ENCODE assay signal across 8 mouse cellular contexts in the genomic region with DNA sequence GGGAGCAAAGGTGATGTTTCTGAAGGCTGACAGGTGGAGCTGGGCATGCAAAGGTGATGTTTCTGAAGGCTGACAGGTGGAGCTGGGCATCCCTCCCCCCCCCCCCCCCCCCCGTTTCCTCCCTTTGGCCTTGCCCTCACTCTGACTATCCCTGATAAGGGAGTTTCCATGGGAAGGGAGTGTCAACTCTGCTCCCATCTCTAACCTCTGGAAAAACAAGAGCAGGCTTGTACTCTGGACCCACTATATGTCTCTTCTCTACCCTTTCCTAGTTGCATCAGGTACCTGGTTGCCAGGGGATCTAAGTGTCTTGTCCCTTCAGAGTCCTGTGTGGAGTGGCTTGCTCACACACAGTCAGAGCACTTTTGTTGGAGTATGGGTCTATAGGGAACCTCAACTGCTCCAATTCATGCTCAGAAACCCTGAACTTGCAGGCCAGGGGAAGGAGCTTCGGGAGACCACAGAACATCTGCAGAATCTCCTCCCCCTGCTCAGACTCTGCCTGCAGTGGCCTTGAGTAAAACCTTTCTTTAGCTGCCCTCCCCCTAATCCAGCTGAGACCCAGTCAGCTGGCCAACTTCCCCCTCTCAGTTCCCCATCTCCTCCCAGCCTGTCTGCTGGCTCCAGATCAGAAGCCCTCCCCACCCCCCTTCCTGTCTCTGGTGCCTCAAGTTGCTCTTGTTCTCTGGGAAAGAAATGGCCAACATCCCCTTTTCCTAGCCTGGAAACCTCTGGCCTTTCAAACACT. TPM values are rescaled to one million over a fixed set of nuclear protein-coding genes. Genes with fewer than 3 reads are reported as not detected.
DNase-seq lines count a peak whose midpoint lies in the region; ATAC-seq and TF ChIP-seq lines count a peak whose summit lies in the region.

No protein-coding gene starts in this region.

- H3K4me1 ChIP-seq in embryonic facial prominence, embryonic 14.5 days (ENCODE audit: control insufficient read depth, insufficient read depth, low read length) = peaks cover 13% of the 10 kb centered on the region
- peaks cover 27% of the 10 kb centered on the region for H3K4me1 ChIP-seq in heart, embryonic 15.5 days (replicated peaks)
- peaks cover 4% of the 10 kb centered on the region; the same call in 1 of the 2 replicates for H3K4me1 ChIP-seq in kidney, postnatal 0 days (replicated peaks; ENCODE audit: insufficient read depth, low read length)
- peaks cover 16% of the 10 kb centered on the region for H3K4me1 ChIP-seq in lung, postnatal 0 days (ENCODE audit: insufficient read depth, low read depth, low read length)

- H3K27me3 ChIP-seq in embryonic facial prominence, embryonic 14.5 days (replicated peaks; ENCODE audit: control insufficient read depth, insufficient read depth, low read length) = no peaks in the 10 kb centered on the region
- no peaks in the 10 kb centered on the region for H3K27me3 ChIP-seq in heart, embryonic 15.5 days
- H3K27me3 ChIP-seq in kidney, postnatal 0 days (ENCODE audit: insufficient read depth, low read length) = no peaks in the 10 kb centered on the region
- no peaks in the 10 kb centered on the region for H3K27me3 ChIP-seq in lung, postnatal 0 days (replicated peaks; ENCODE audit: insufficient read depth, low read length)

- H3K36me3 ChIP-seq in embryonic facial prominence, embryonic 14.5 days (ENCODE audit: control insufficient read depth, insufficient read depth, low read length) = peaks cover 5% of the 10 kb centered on the region; the same call in 1 of the 2 replicates
- H3K36me3 ChIP-seq in heart, embryonic 15.5 days = 0 out of 2 replicates have a peak, but pooled peaks cover 3% of the 10 kb centered on the region
- peaks cover 4% of the 10 kb centered on the region; the same call in 1 of the 2 replicates for H3K36me3 ChIP-seq in kidney, postnatal 0 days (ENCODE audit: insufficient read depth, low read length)
- no peaks in the 10 kb centered on the region for H3K36me3 ChIP-seq in lung, postnatal 0 days (ENCODE audit: insufficient read depth, low read length)

- peak; percentile 73 to 78 for DNase-seq in urinary bladder, postnatal 4 days (ENCODE audit: low spot score in 2 of 2)
- DNase-seq in urinary bladder, postnatal 25 days (ENCODE audit: low spot score) = no peak
- DNase-seq in embryonic facial prominence, embryonic 14.5 days (ENCODE audit: low spot score) = peak; percentile 88
- peak; percentile 90 for DNase-seq in kidney, postnatal 0 days (ENCODE audit: low spot score)
- DNase-seq in lung, postnatal 0 days (ENCODE audit: low spot score) = peak; percentile 85
- peak; percentile 64 for DNase-seq in right cerebral cortex, postnatal 14 days
- DNase-seq in Muller cell, postnatal 12 days (ENCODE audit: inconsistent ontology term) = no peak

- WGBS in embryonic facial prominence, embryonic 14.5 days = 3% methylated on average over 2 of the region's 2 CpGs
- WGBS in heart, embryonic 15.5 days = 12% methylated on average over 2 of the region's 2 CpGs
- 3% methylated on average over 2 of the region's 2 CpGs for WGBS in kidney, postnatal 0 days
- WGBS in lung, postnatal 0 days = 8% methylated on average over 2 of the region's 2 CpGs

- peak overlapping the region; percentile 93 for H3K27ac ChIP-seq in embryonic facial prominence, embryonic 14.5 days (replicated peaks; ENCODE audit: low read depth, low read length)
- peak overlapping the region; percentile 94 for H3K27ac ChIP-seq in heart, embryonic 15.5 days
- H3K27ac ChIP-seq in kidney, postnatal 0 days = peak overlapping the region; percentile 94
- H3K27ac ChIP-seq in lung, postnatal 0 days (ENCODE audit: low read length) = peak overlapping the region; percentile 95

- H3K9me3 ChIP-seq in embryonic facial prominence, embryonic 14.5 days (ENCODE audit: control insufficient read depth, low read length) = no peaks in the 10 kb centered on the region
- no peaks in the 10 kb centered on the region for H3K9me3 ChIP-seq in heart, embryonic 15.5 days (replicated peaks)
- H3K9me3 ChIP-seq in kidney, postnatal 0 days (replicated peaks; ENCODE audit: low read length) = no peaks in the 10 kb centered on the region
- no peaks in the 10 kb centered on the region for H3K9me3 ChIP-seq in lung, postnatal 0 days (ENCODE audit: low read length)

- no peak for TF ChIP-seq CTCF in kidney, postnatal 0 days (IDR thresholded peaks at IDR 0.05; ENCODE audit: low read depth)
- no peak for TF ChIP-seq CTCF in lung, postnatal 0 days (IDR thresholded peaks at IDR 0.05)

- ATAC-seq in embryonic facial prominence, embryonic 14.5 days (ENCODE audit: low read depth) = peak; percentile 45; the same call in 1 of the 2 replicates
- peak; percentile 18; the same call in 1 of the 2 replicates for ATAC-seq in heart, embryonic 15.5 days (replicated peaks; ENCODE audit: insufficient number of reproducible peaks, insufficient read depth, low FRiP score, low read depth)
- ATAC-seq in kidney, postnatal 0 days (replicated peaks; ENCODE audit: low FRiP score, low read depth) = no peak
- ATAC-seq in lung, postnatal 0 days = peak; percentile 25

- TF ChIP-seq EP300 in lung, postnatal 0 days (IDR thresholded peaks at IDR 0.05) = 0 out of 2 replicates have a peak, but pooled peaks have one; percentile 39

- H3K4me3 ChIP-seq in embryonic facial prominence, embryonic 14.5 days (ENCODE audit: low read depth, low read length) = peak overlapping the region; percentile 90
- peak overlapping the region; percentile 83 for H3K4me3 ChIP-seq in heart, embryonic 15.5 days
- H3K4me3 ChIP-seq in kidney, postnatal 0 days (replicated peaks; ENCODE audit: low read depth, low read length) = peak overlapping the region; percentile 71
- peak overlapping the region; percentile 80; the same call in 1 of the 2 replicates for H3K4me3 ChIP-seq in lung, postnatal 0 days (ENCODE audit: low read depth, low read length)

- H3K9ac ChIP-seq in embryonic facial prominence, embryonic 14.5 days (ENCODE audit: low read depth, low read length) = peak overlapping the region; percentile 82
- peak overlapping the region; percentile 85; the same call in 1 of the 2 replicates for H3K9ac ChIP-seq in heart, embryonic 15.5 days
- H3K9ac ChIP-seq in kidney, postnatal 0 days (ENCODE audit: low read depth, low read length) = peak overlapping the region; percentile 78; the same call in 1 of the 2 replicates
- H3K9ac ChIP-seq in lung, postnatal 0 days (replicated peaks; ENCODE audit: low read depth) = peak overlapping the region; percentile 74; the same call in 1 of the 2 replicates

- H3K4me2 ChIP-seq in embryonic facial prominence, embryonic 14.5 days (ENCODE audit: low read depth, low read length) = peak overlapping the region; percentile 79
- peak overlapping the region; percentile 93 for H3K4me2 ChIP-seq in heart, embryonic 15.5 days
- peak overlapping the region; percentile 87 for H3K4me2 ChIP-seq in kidney, postnatal 0 days (ENCODE audit: low read length)
- H3K4me2 ChIP-seq in lung, postnatal 0 days (replicated peaks; ENCODE audit: low read depth, low read length) = peak overlapping the region; percentile 91

RNA-seq across cellular contexts. Expression of gene Tmem86a, which starts 1.2 kb away (rescaled TPM):
- 19.6 and 25.9 TPM in 2 replicates for polyA plus RNA-seq in embryonic facial prominence, embryonic 14.5 days (2014; fragmentation: Nextera tagmentation; extraction: Ambion mirVana)
- polyA plus RNA-seq in heart, embryonic 15.5 days (2015; fragmentation: Nextera tagmentation; extraction: Ambion mirVana) = 19.7 and 23.9 TPM in 2 replicates
- polyA plus RNA-seq in kidney, postnatal 0 days (2015; fragmentation: Nextera tagmentation; extraction: Ambion mirVana) = 42.1 and 43.6 TPM in 2 replicates
- polyA plus RNA-seq in lung, postnatal 0 days (2015; fragmentation: Nextera tagmentation; extraction: Ambion mirVana) = 36.2 and 36.5 TPM in 2 replicates

RNA-seq across cellular contexts. Expression of gene Spty2d1, which starts 43.4 kb away (rescaled TPM):
- polyA plus RNA-seq in embryonic facial prominence, embryonic 14.5 days (2014; fragmentation: Nextera tagmentation; extraction: Ambion mirVana) = 22.1 and 23.1 TPM in 2 replicates
- polyA plus RNA-seq in heart, embryonic 15.5 days (2015; fragmentation: Nextera tagmentation; extraction: Ambion mirVana) = 13.6 and 15.3 TPM in 2 replicates
- 13.7 and 15.9 TPM in 2 replicates for polyA plus RNA-seq in kidney, postnatal 0 days (2015; fragmentation: Nextera tagmentation; extraction: Ambion mirVana)
- polyA plus RNA-seq in lung, postnatal 0 days (2015; fragmentation: Nextera tagmentation; extraction: Ambion mirVana) = 13.1 and 14.9 TPM in 2 replicates

Comparison
In these comparisons a context has a peak if more than half of its experiments do, and no peak if none do; other contexts are left out.
1. DNase-seq: peak in urinary bladder, postnatal 4 days (2 of 2), embryonic facial prominence, embryonic 14.5 days (single experiment), kidney, postnatal 0 days (single experiment), lung, postnatal 0 days (single experiment) and right cerebral cortex, postnatal 14 days (single experiment); none in urinary bladder, postnatal 25 days (single experiment) and Muller cell, postnatal 12 days (single experiment).
2. Peak in every context shown above with its lines, with median percentiles within 50 percentile points of each other: H3K27ac ChIP-seq, H3K4me2 ChIP-seq, H3K4me3 ChIP-seq and H3K9ac ChIP-seq.